Mouse (Mus musculus) neural tube, embryonic 12.5 days (tissue): ENCODE measurements around the gene Foxo3. TPM values are rescaled to one million over a fixed set of nuclear protein-coding genes. Genes with fewer than 3 reads are reported as not detected.

Experiments
- ATAC-seq: fragments of 200-750 bp; cut with Nextera tagmentation; 2 replicates; pipeline ENCODE4 v1.8.0; 2017; ENCODE audit warnings: low read depth, mild to moderate bottlenecking, moderate TSS enrichment, moderate library complexity; ENCODE audit not compliant: low FRiP score
- H3K27ac ChIP-seq: fragments of 300-500 bp; sonication (generic); 2 replicates; pipeline ENCODE4 v1.5.1; 2016
- H3K27me3 ChIP-seq: fragments of 300-500 bp; sonication (generic); replicated peaks from 2 replicates; pipeline ENCODE4 v1.6.1; 2016; ENCODE audit warnings: mild to moderate bottlenecking
- H3K36me3 ChIP-seq: fragments of 300-500 bp; sonication (generic); 2 replicates; pipeline ENCODE4 v1.6.1; 2016; ENCODE audit warnings: mild to moderate bottlenecking
- H3K4me1 ChIP-seq: fragments of 300-500 bp; sonication (generic); 2 replicates; pipeline ENCODE4 v1.6.1; 2016
- H3K4me2 ChIP-seq: fragments of 300-500 bp; sonication (generic); replicated peaks from 2 replicates; pipeline ENCODE4 v1.6.1; 2016; ENCODE audit warnings: mild to moderate bottlenecking
- H3K4me3 ChIP-seq: fragments of 300-500 bp; sonication (generic); 2 replicates; pipeline ENCODE4 v1.5.1; 2016
- H3K9ac ChIP-seq: fragments of 300-500 bp; sonication (generic); 2 replicates; pipeline ENCODE4 v1.6.1; 2016; ENCODE audit warnings: mild to moderate bottlenecking
- H3K9me3 ChIP-seq: fragments of 300-500 bp; sonication (generic); 2 replicates; pipeline ENCODE4 v1.6.1; 2016; ENCODE audit warnings: mild to moderate bottlenecking
- WGBS: fragments of 180-500 bp; shearing (Covaris S2); methylation state at CpG from one replicate; pipeline ENCODE4 v1.1.7; 2016; 5-methylcytosine and 5-hydroxymethylcytosine counted together
- polyA plus RNA-seq: library from polyadenylated mRNA; unstranded; fragments of >200 nt; fragmentation: Nextera tagmentation; extraction: Ambion mirVana; gene quantifications from 2 replicates; pipeline ENCODE4 v1.2.1, GENCODE M21; 2016

The Foxo3 gene
- polyA plus RNA-seq, 1 experiment from 2014 or later: 3.4 TPM

GRCm38 (mm10) chr10:42186941-42187401, 89.6 kb downstream of the Foxo3 start:
- H3K36me3 ChIP-seq: peaks cover 15% of the 10 kb centered on the region; the same call in 1 of the 2 replicates
- 91% methylated on average over 9 of the region's 9 CpGs for WGBS
- ATAC-seq: no peak

GRCm38 (mm10) chr10:42180333-42180732, 96.2 kb downstream of the Foxo3 start:
- peaks cover 7% of the 10 kb centered on the region; the same call in 1 of the 2 replicates for H3K36me3 ChIP-seq
- WGBS: 94% methylated on average over 8 of the region's 8 CpGs
- ATAC-seq: no peak
- H3K9me3 ChIP-seq: no peaks in the 10 kb centered on the region
- no peak overlapping the region for H3K4me2 ChIP-seq
- H3K27ac ChIP-seq: no peak overlapping the region
- no peak overlapping the region for H3K4me3 ChIP-seq
- no peak overlapping the region for H3K9ac ChIP-seq
- H3K27me3 ChIP-seq: no peaks in the 10 kb centered on the region
- peaks cover 3% of the 10 kb centered on the region; the same call in 1 of the 2 replicates for H3K4me1 ChIP-seq

More at GRCm38 (mm10) chr10:42186941-42187401, 89.6 kb downstream of the Foxo3 start:
- H3K9me3 ChIP-seq: no peaks in the 10 kb centered on the region
- no peak overlapping the region for H3K4me3 ChIP-seq
- peaks cover 10% of the 10 kb centered on the region for H3K4me1 ChIP-seq
- H3K27ac ChIP-seq: no peak overlapping the region
- H3K27me3 ChIP-seq: no peaks in the 10 kb centered on the region
- no peak overlapping the region for H3K9ac ChIP-seq
- no peak overlapping the region for H3K4me2 ChIP-seq

GRCm38 (mm10) chr10:42178751-42179150, 97.8 kb downstream of the Foxo3 start:
- Histone ChIP-seq H3K36me3 (peaks cover 4% of the 10 kb centered on the region; the same call in 1 of the 2 replicates), H3K27ac (no peak overlapping the region), H3K9me3 (no peaks in the 10 kb centered on the region), H3K9ac (no peak overlapping the region), H3K27me3 (no peaks in the 10 kb centered on the region), H3K4me1 (peaks cover 4% of the 10 kb centered on the region; the same call in 1 of the 2 replicates), H3K4me3 (no peak overlapping the region), H3K4me2 (no peak overlapping the region)
- no peak for ATAC-seq
- 87% methylated on average over 11 of the region's 11 CpGs for WGBS

- H3K27ac ChIP-seq: no peak overlapping the region
- no peak for ATAC-seq
- H3K4me1 ChIP-seq: peaks cover 6% of the 10 kb centered on the region; the same call in 1 of the 2 replicates
- H3K9me3 ChIP-seq: no peaks in the 10 kb centered on the region
- no peaks in the 10 kb centered on the region for H3K27me3 ChIP-seq
- 91% methylated on average over 16 of the region's 16 CpGs for WGBS
- no peak overlapping the region for H3K9ac ChIP-seq
- H3K4me2 ChIP-seq: no peak overlapping the region
- no peak overlapping the region for H3K4me3 ChIP-seq
- H3K36me3 ChIP-seq: no peaks in the 10 kb centered on the region; the same call in 1 of the 2 replicates
Measured at GRCm38 (mm10) chr10:42177771-42178674, 98.5 kb downstream of the Foxo3 start.

GRCm38 (mm10) chr10:42174283-42174682, 102.3 kb downstream of the Foxo3 start:
- Histone ChIP-seq H3K4me3 (no peak overlapping the region), H3K27me3 (no peaks in the 10 kb centered on the region), H3K4me1 (peaks cover 4% of the 10 kb centered on the region; the same call in 1 of the 2 replicates), H3K9ac (no peak overlapping the region), H3K9me3 (no peaks in the 10 kb centered on the region; the same call in 1 of the 2 replicates), H3K4me2 (no peak overlapping the region), H3K36me3 (no peaks in the 10 kb centered on the region), H3K27ac (no peak overlapping the region)
- 81% methylated on average over 5 of the region's 5 CpGs for WGBS
- ATAC-seq: no peak

GRCm38 (mm10) chr10:42173839-42174238, 102.7 kb downstream of the Foxo3 start:
- H3K4me1 ChIP-seq: peaks cover 4% of the 10 kb centered on the region; the same call in 1 of the 2 replicates
- no peak overlapping the region for H3K9ac ChIP-seq
- WGBS: 44% methylated on average over 1 of the region's 1 CpGs
- no peak overlapping the region for H3K27ac ChIP-seq
- H3K27me3 ChIP-seq: no peaks in the 10 kb centered on the region
- no peak overlapping the region for H3K4me2 ChIP-seq
- no peak for ATAC-seq
- no peaks in the 10 kb centered on the region; the same call in 1 of the 2 replicates for H3K9me3 ChIP-seq
- no peaks in the 10 kb centered on the region for H3K36me3 ChIP-seq
- no peak overlapping the region for H3K4me3 ChIP-seq

- WGBS: 13% methylated on average over 5 of the region's 5 CpGs
- Histone ChIP-seq H3K9me3 (no peaks in the 10 kb centered on the region; the same call in 1 of the 2 replicates), H3K27me3 (no peaks in the 10 kb centered on the region), H3K36me3 (no peaks in the 10 kb centered on the region), H3K4me2 (no peak overlapping the region), H3K27ac (no peak overlapping the region), H3K4me1 (peaks cover 4% of the 10 kb centered on the region; the same call in 1 of the 2 replicates), H3K4me3 (no peak overlapping the region), H3K9ac (no peak overlapping the region)
- no peak for ATAC-seq
Measured at GRCm38 (mm10) chr10:42170889-42171347, 105.6 kb downstream of the Foxo3 start.

- 73% methylated on average over 5 of the region's 5 CpGs for WGBS
Measured at GRCm38 (mm10) chr10:42170201-42170600, 106.4 kb downstream of the Foxo3 start.

GRCm38 (mm10) chr10:42154727-42155126, 121.8 kb downstream of the Foxo3 start:
- Histone ChIP-seq H3K27ac (no peak overlapping the region), H3K4me3 (no peak overlapping the region), H3K9ac (no peak overlapping the region), H3K4me1 (0 out of 2 replicates have a peak, but pooled peaks cover 3% of the 10 kb centered on the region), H3K27me3 (no peaks in the 10 kb centered on the region), H3K9me3 (peaks cover 14% of the 10 kb centered on the region; the same call in 1 of the 2 replicates), H3K36me3 (no peaks in the 10 kb centered on the region), H3K4me2 (no peak overlapping the region)
- 72% methylated on average over 2 of the region's 2 CpGs for WGBS
- no peak for ATAC-seq

More at GRCm38 (mm10) chr10:42170201-42170600, 106.4 kb downstream of the Foxo3 start:
- ATAC-seq: no peak
- no peaks in the 10 kb centered on the region for H3K36me3 ChIP-seq
- no peak overlapping the region for H3K9ac ChIP-seq
- no peak overlapping the region for H3K4me2 ChIP-seq
- no peak overlapping the region for H3K4me3 ChIP-seq
- peaks cover 4% of the 10 kb centered on the region; the same call in 1 of the 2 replicates for H3K4me1 ChIP-seq
- H3K27me3 ChIP-seq: no peaks in the 10 kb centered on the region
- H3K27ac ChIP-seq: no peak overlapping the region
- H3K9me3 ChIP-seq: no peaks in the 10 kb centered on the region; the same call in 1 of the 2 replicates

GRCm38 (mm10) chr10:42152426-42153205, 123.9 kb downstream of the Foxo3 start:
- Histone ChIP-seq H3K4me1 (0 out of 2 replicates have a peak, but pooled peaks cover 3% of the 10 kb centered on the region), H3K9ac (no peak overlapping the region), H3K4me3 (no peak overlapping the region), H3K9me3 (0 out of 2 replicates have a peak, but pooled peaks cover 7% of the 10 kb centered on the region), H3K4me2 (no peak overlapping the region), H3K27me3 (no peaks in the 10 kb centered on the region), H3K36me3 (no peaks in the 10 kb centered on the region), H3K27ac (no peak overlapping the region)
- WGBS: 44% methylated on average over 14 of the region's 14 CpGs
- no peak for ATAC-seq

GRCm38 (mm10) chr10:42149767-42150166, 126.8 kb downstream of the Foxo3 start:
- no peak overlapping the region for H3K9ac ChIP-seq
- no peaks in the 10 kb centered on the region for H3K9me3 ChIP-seq
- WGBS: 88% methylated on average over 3 of the region's 3 CpGs
- no peak overlapping the region for H3K4me2 ChIP-seq
- no peak overlapping the region for H3K4me3 ChIP-seq
- no peak for ATAC-seq
- no peak overlapping the region for H3K27ac ChIP-seq
- H3K36me3 ChIP-seq: no peaks in the 10 kb centered on the region
- no peaks in the 10 kb centered on the region for H3K27me3 ChIP-seq
- H3K4me1 ChIP-seq: 0 out of 2 replicates have a peak, but pooled peaks cover 3% of the 10 kb centered on the region
